Mouse (Mus musculus): ENCODE results near the gene Mmp25. TPM values are rescaled to one million over a fixed set of nuclear protein-coding genes. Genes with fewer than 3 reads are reported as not detected.

Mmp25 gene
- 0.49 and 0.78 TPM in 2 replicates for polyA plus RNA-seq (2015; fragmentation: Nextera tagmentation; extraction: Ambion mirVana)

- peak within 1 kb of the TSS; percentile 93 for H3K4me2 ChIP-seq (ENCODE audit: low read depth, low read length)
- WGBS = under 1% methylated on average over 58 of the region's 58 CpGs
- peak within 1 kb of the TSS; percentile 58 for H3K4me3 ChIP-seq (ENCODE audit: low read length)
- no peaks in the 10 kb centered on the region for H3K36me3 ChIP-seq (ENCODE audit: control insufficient read depth, insufficient read depth, low read length)
- no peaks in the 10 kb centered on the region for H3K9me3 ChIP-seq (ENCODE audit: control insufficient read depth, low read length)
- H3K4me1 ChIP-seq (replicated peaks; ENCODE audit: control insufficient read depth, insufficient read depth, low read length) = peaks cover 8% of the 10 kb centered on the region; the same call in 1 of the 2 replicates
- ATAC-seq (ENCODE audit: low read depth) = peak; percentile 61
- no peak within 1 kb of the TSS for H3K27ac ChIP-seq (ENCODE audit: low read length)
- H3K27me3 ChIP-seq (ENCODE audit: control insufficient read depth, insufficient read depth, low read depth, low read length) = peaks cover 11% of the 10 kb centered on the region
- H3K9ac ChIP-seq (ENCODE audit: low read length) = peak within 1 kb of the TSS; percentile 66
Observed at GRCm38 (mm10) chr17:23644613-23645495, at the start of gene Mmp25. TSS of gene Mmp25 (minus strand) at chr17:23645277.

- Histone ChIP-seq H3K9ac (ENCODE audit: low read length) (no peak overlapping the region), H3K27me3 (ENCODE audit: control insufficient read depth, insufficient read depth, low read depth, low read length) (peaks cover 8% of the 10 kb centered on the region), H3K4me3 (ENCODE audit: low read length) (no peak overlapping the region), H3K4me1 (replicated peaks; ENCODE audit: control insufficient read depth, insufficient read depth, low read length) (peaks cover 12% of the 10 kb centered on the region), H3K9me3 (ENCODE audit: control insufficient read depth, low read length) (no peaks in the 10 kb centered on the region), H3K4me2 (ENCODE audit: low read depth, low read length) (no peak overlapping the region), H3K27ac (ENCODE audit: low read length) (peak overlapping the region; percentile 68), H3K36me3 (ENCODE audit: control insufficient read depth, insufficient read depth, low read length) (no peaks in the 10 kb centered on the region)
- WGBS = 44% methylated on average over 1 of the region's 1 CpGs
- peak; percentile 38; the same call in 1 of the 2 replicates for ATAC-seq (ENCODE audit: low read depth)
Observed at GRCm38 (mm10) chr17:23694491-23694890, 49.4 kb upstream of the Mmp25 start.

- peaks cover 37% of the 10 kb centered on the region for H3K27me3 ChIP-seq (ENCODE audit: control insufficient read depth, insufficient read depth, low read depth, low read length)
- peaks cover 15% of the 10 kb centered on the region; the same call in 1 of the 2 replicates for H3K4me1 ChIP-seq (replicated peaks; ENCODE audit: control insufficient read depth, insufficient read depth, low read length)
- no peak within 1 kb of the TSS for H3K4me3 ChIP-seq (ENCODE audit: low read length)
- H3K9ac ChIP-seq (ENCODE audit: low read length) = 0 out of 2 replicates have a peak within 1 kb of the TSS, but pooled peaks have one; percentile 22
- peak within 1 kb of the TSS; percentile 39 for H3K27ac ChIP-seq (ENCODE audit: low read length)
- H3K36me3 ChIP-seq (ENCODE audit: control insufficient read depth, insufficient read depth, low read length) = no peaks in the 10 kb centered on the region
- H3K4me2 ChIP-seq (ENCODE audit: low read depth, low read length) = no peak within 1 kb of the TSS
- no peaks in the 10 kb centered on the region for H3K9me3 ChIP-seq (ENCODE audit: control insufficient read depth, low read length)
- 19% methylated on average over 15 of the region's 15 CpGs for WGBS
- peak; percentile 84 for ATAC-seq (ENCODE audit: low read depth)
Observed at GRCm38 (mm10) chr17:23683856-23684672, 39.0 kb upstream of the Mmp25 start, which contains the start of gene Cldn9. TSS of gene Cldn9 (minus strand) at chr17:23684026.

- Histone ChIP-seq H3K36me3 (ENCODE audit: control insufficient read depth, insufficient read depth, low read length) (no peaks in the 10 kb centered on the region), H3K4me1 (replicated peaks; ENCODE audit: control insufficient read depth, insufficient read depth, low read length) (peaks cover 15% of the 10 kb centered on the region; the same call in 1 of the 2 replicates), H3K27ac (ENCODE audit: low read length) (0 out of 2 replicates have a peak overlapping the region, but pooled peaks have one; percentile 9), H3K9me3 (ENCODE audit: control insufficient read depth, low read length) (no peaks in the 10 kb centered on the region), H3K4me2 (ENCODE audit: low read depth, low read length) (no peak overlapping the region), H3K9ac (ENCODE audit: low read length) (0 out of 2 replicates have a peak overlapping the region, but pooled peaks have one; percentile 22), H3K27me3 (ENCODE audit: control insufficient read depth, insufficient read depth, low read depth, low read length) (peaks cover 42% of the 10 kb centered on the region), H3K4me3 (ENCODE audit: low read length) (no peak overlapping the region)
- ATAC-seq (ENCODE audit: low read depth) = no peak
- WGBS = 15% methylated on average over 15 of the region's 15 CpGs
Observed at GRCm38 (mm10) chr17:23683226-23683625, 38.1 kb upstream of the Mmp25 start.

GRCm38 (mm10) chr17:23682530-23682929 is 37.5 kb upstream of the Mmp25 start:
- Histone ChIP-seq H3K27me3 (ENCODE audit: control insufficient read depth, insufficient read depth, low read depth, low read length) (peaks cover 42% of the 10 kb centered on the region), H3K27ac (ENCODE audit: low read length) (no peak overlapping the region), H3K4me3 (ENCODE audit: low read length) (no peak overlapping the region), H3K36me3 (ENCODE audit: control insufficient read depth, insufficient read depth, low read length) (no peaks in the 10 kb centered on the region), H3K9ac (ENCODE audit: low read length) (no peak overlapping the region), H3K4me1 (replicated peaks; ENCODE audit: control insufficient read depth, insufficient read depth, low read length) (peaks cover 18% of the 10 kb centered on the region), H3K4me2 (ENCODE audit: low read depth, low read length) (no peak overlapping the region), H3K9me3 (ENCODE audit: control insufficient read depth, low read length) (no peaks in the 10 kb centered on the region)
- no peak for ATAC-seq (ENCODE audit: low read depth)
- 49% methylated on average over 3 of the region's 3 CpGs for WGBS

- Histone ChIP-seq H3K27me3 (ENCODE audit: control insufficient read depth, insufficient read depth, low read depth, low read length) (peaks cover 42% of the 10 kb centered on the region), H3K9me3 (ENCODE audit: control insufficient read depth, low read length) (no peaks in the 10 kb centered on the region), H3K4me1 (replicated peaks; ENCODE audit: control insufficient read depth, insufficient read depth, low read length) (peaks cover 20% of the 10 kb centered on the region), H3K4me2 (ENCODE audit: low read depth, low read length) (no peak overlapping the region), H3K27ac (ENCODE audit: low read length) (no peak overlapping the region), H3K9ac (ENCODE audit: low read length) (no peak overlapping the region), H3K4me3 (ENCODE audit: low read length) (no peak overlapping the region), H3K36me3 (ENCODE audit: control insufficient read depth, insufficient read depth, low read length) (no peaks in the 10 kb centered on the region)
- WGBS = 33% methylated on average over 4 of the region's 4 CpGs
- no peak for ATAC-seq (ENCODE audit: low read depth)
Observed at GRCm38 (mm10) chr17:23682092-23682491, 37.0 kb upstream of the Mmp25 start.

GRCm38 (mm10) chr17:23681086-23681485 is 36.0 kb upstream of the Mmp25 start:
- WGBS = 43% methylated on average over 10 of the region's 10 CpGs
- Histone ChIP-seq H3K27me3 (ENCODE audit: control insufficient read depth, insufficient read depth, low read depth, low read length) (peaks cover 42% of the 10 kb centered on the region), H3K4me1 (replicated peaks; ENCODE audit: control insufficient read depth, insufficient read depth, low read length) (peaks cover 26% of the 10 kb centered on the region), H3K36me3 (ENCODE audit: control insufficient read depth, insufficient read depth, low read length) (no peaks in the 10 kb centered on the region), H3K27ac (ENCODE audit: low read length) (no peak overlapping the region), H3K9ac (ENCODE audit: low read length) (no peak overlapping the region), H3K9me3 (ENCODE audit: control insufficient read depth, low read length) (no peaks in the 10 kb centered on the region), H3K4me3 (ENCODE audit: low read length) (0 out of 2 replicates have a peak overlapping the region, but pooled peaks have one; percentile 5), H3K4me2 (ENCODE audit: low read depth, low read length) (peak overlapping the region; percentile 55)
- no peak for ATAC-seq (ENCODE audit: low read depth)

- Histone ChIP-seq H3K9ac (ENCODE audit: low read length) (peak overlapping the region; percentile 65), H3K4me2 (ENCODE audit: low read depth, low read length) (peak overlapping the region; percentile 55), H3K27ac (ENCODE audit: low read length) (peak overlapping the region; percentile 68; the same call in 1 of the 2 replicates), H3K36me3 (ENCODE audit: control insufficient read depth, insufficient read depth, low read length) (no peaks in the 10 kb centered on the region), H3K4me1 (replicated peaks; ENCODE audit: control insufficient read depth, insufficient read depth, low read length) (peaks cover 34% of the 10 kb centered on the region), H3K9me3 (ENCODE audit: control insufficient read depth, low read length) (no peaks in the 10 kb centered on the region), H3K27me3 (ENCODE audit: control insufficient read depth, insufficient read depth, low read depth, low read length) (peaks cover 42% of the 10 kb centered on the region), H3K4me3 (ENCODE audit: low read length) (peak overlapping the region; percentile 53)
- no peak for ATAC-seq (ENCODE audit: low read depth)
- 46% methylated on average over 9 of the region's 9 CpGs for whole genome bisulfite sequencing
Observed at GRCm38 (mm10) chr17:23680336-23680735, 35.3 kb upstream of the Mmp25 start.

All from lung, embryonic 16.5 days (tissue).